Mouse (Mus musculus): ENCODE measurements around the gene Olfr497. TPM values are rescaled to one million over a fixed set of nuclear protein-coding genes. Genes with fewer than 3 reads are reported as not detected.

Olfr497 gene
- total RNA-seq (2021) (not detected), polyA plus RNA-seq (2012; rRNA removed) (not detected in 2 replicates)
- long read RNA-seq = 0 reads

GRCm38 (mm10) chr7:108420121-108420520 is at the start of gene Olfr497:
TSS of gene Olfr497 (plus strand) at chr7:108420421.
- H3K27me3 ChIP-seq (ENCODE audit: control insufficient read depth, insufficient read depth, low read length) = no peaks in the 10 kb centered on the region
- DNase-seq = no peak
- H3K79me2 ChIP-seq (replicated peaks; ENCODE audit: control insufficient read depth, insufficient read depth, low read length) = no peaks in the 10 kb centered on the region
- no peaks in the 10 kb centered on the region for H3K4me1 ChIP-seq (ENCODE audit: control insufficient read depth, insufficient read depth, low read length)
- no peak within 1 kb of the TSS for H3K27ac ChIP-seq
- intact Hi-C loops (cut with DNase I) = no loop called here
- TF ChIP-seq POLR2A (IDR thresholded peaks at IDR 0.05; ENCODE audit: insufficient read depth, low read depth, low read length) = no peak
- no peak for TF ChIP-seq CTCF (IDR thresholded peaks at IDR 0.05)
- no peak within 1 kb of the TSS for H3K4me3 ChIP-seq
- 59% methylated on average over 2 of the region's 2 CpGs for WGBS
- H3K9ac ChIP-seq (ENCODE audit: low read depth, low read length) = no peak within 1 kb of the TSS
- H3K36me3 ChIP-seq (ENCODE audit: control insufficient read depth, insufficient read depth, low read length) = no peaks in the 10 kb centered on the region

GRCm38 (mm10) chr7:108392867-108393266 is 27.4 kb upstream of the Olfr497 start, which contains the start of gene Olfr495:
TSS of gene Olfr495 (plus strand) at chr7:108393167.
- no peak for DNase-seq
- WGBS = 46% methylated on average over 1 of the region's 1 CpGs
- intact Hi-C loops (cut with DNase I) = no loop called here
- Histone ChIP-seq H3K4me3 (no peak within 1 kb of the TSS), H3K4me1 (ENCODE audit: control insufficient read depth, insufficient read depth, low read length) (no peaks in the 10 kb centered on the region), H3K27ac (no peak within 1 kb of the TSS), H3K36me3 (ENCODE audit: control insufficient read depth, insufficient read depth, low read length) (no peaks in the 10 kb centered on the region), H3K9ac (ENCODE audit: low read depth, low read length) (no peak within 1 kb of the TSS), H3K27me3 (ENCODE audit: control insufficient read depth, insufficient read depth, low read length) (no peaks in the 10 kb centered on the region), H3K79me2 (replicated peaks; ENCODE audit: control insufficient read depth, insufficient read depth, low read length) (no peaks in the 10 kb centered on the region)
- TF ChIP-seq CTCF (IDR thresholded peaks at IDR 0.05) (no peak), EP300 (IDR thresholded peaks at IDR 0.05; ENCODE audit: insufficient read depth, low read depth, low read length) (no peak), POLR2A (IDR thresholded peaks at IDR 0.05; ENCODE audit: insufficient read depth, low read depth, low read length) (no peak)

- Histone ChIP-seq H3K9ac (ENCODE audit: low read depth, low read length) (no peak within 1 kb of the TSS), H3K79me2 (replicated peaks; ENCODE audit: control insufficient read depth, insufficient read depth, low read length) (no peaks in the 10 kb centered on the region), H3K27ac (no peak within 1 kb of the TSS), H3K4me1 (ENCODE audit: control insufficient read depth, insufficient read depth, low read length) (no peaks in the 10 kb centered on the region), H3K27me3 (ENCODE audit: control insufficient read depth, insufficient read depth, low read length) (no peaks in the 10 kb centered on the region), H3K4me3 (no peak within 1 kb of the TSS), H3K36me3 (ENCODE audit: control insufficient read depth, insufficient read depth, low read length) (no peaks in the 10 kb centered on the region)
- 84% methylated on average over 1 of the region's 1 CpGs for WGBS
- TF ChIP-seq CTCF (IDR thresholded peaks at IDR 0.05) (no peak), EP300 (IDR thresholded peaks at IDR 0.05; ENCODE audit: insufficient read depth, low read depth, low read length) (no peak), POLR2A (IDR thresholded peaks at IDR 0.05; ENCODE audit: insufficient read depth, low read depth, low read length) (no peak)
- intact Hi-C loops (cut with DNase I) = no loop called here
- DNase-seq = no peak
Observed at GRCm38 (mm10) chr7:108465026-108465425, 44.8 kb downstream of the Olfr497 start, which contains the start of gene Olfr498. TSS of gene Olfr498 (plus strand) at chr7:108465326.

Other genes with a start within 250 kb of the Olfr497 start
- not detected for gene Olfr486, start 247.7 kb upstream of the Olfr497 start, total RNA-seq (2021)
- not detected in 2 replicates for gene Olfr486, start 247.7 kb upstream of the Olfr497 start, polyA plus RNA-seq (2012; rRNA removed)
- gene Olfr487, start 205.8 kb upstream of the Olfr497 start, total RNA-seq (2021) = not detected
- gene Olfr487, start 205.8 kb upstream of the Olfr497 start, polyA plus RNA-seq (2012; rRNA removed) = not detected in 2 replicates
- gene Olfr488, start 162.1 kb upstream of the Olfr497 start, total RNA-seq (2021) = not detected
- not detected in 2 replicates for gene Olfr488, start 162.1 kb upstream of the Olfr497 start, polyA plus RNA-seq (2012; rRNA removed)
- not detected for gene Olfr490, start 131.5 kb upstream of the Olfr497 start, total RNA-seq (2021)
- not detected in 2 replicates for gene Olfr490, start 131.5 kb upstream of the Olfr497 start, polyA plus RNA-seq (2012; rRNA removed)
- gene Olfr491, start 107.0 kb upstream of the Olfr497 start, total RNA-seq (2021) = not detected
- gene Olfr491, start 107.0 kb upstream of the Olfr497 start, polyA plus RNA-seq (2012; rRNA removed) = not detected in 2 replicates
- gene Olfr492, start 96.7 kb upstream of the Olfr497 start, total RNA-seq (2021) = not detected
- gene Olfr492, start 96.7 kb upstream of the Olfr497 start, polyA plus RNA-seq (2012; rRNA removed) = not detected in 2 replicates
- not detected for gene Olfr493, start 73.4 kb upstream of the Olfr497 start, total RNA-seq (2021)
- not detected in 2 replicates for gene Olfr493, start 73.4 kb upstream of the Olfr497 start, polyA plus RNA-seq (2012; rRNA removed)
- not detected for gene Olfr494, start 55.1 kb upstream of the Olfr497 start, total RNA-seq (2021)
- gene Olfr494, start 55.1 kb upstream of the Olfr497 start, polyA plus RNA-seq (2012; rRNA removed) = not detected in 2 replicates
- gene Olfr495, start 27.3 kb upstream of the Olfr497 start, total RNA-seq (2021) = not detected
- not detected in 2 replicates for gene Olfr495, start 27.3 kb upstream of the Olfr497 start, polyA plus RNA-seq (2012; rRNA removed)
- not detected for gene Olfr498, start 44.9 kb downstream of the Olfr497 start, total RNA-seq (2021)
- not detected in 2 replicates for gene Olfr498, start 44.9 kb downstream of the Olfr497 start, polyA plus RNA-seq (2012; rRNA removed)
- not detected for gene Olfr502, start 104.6 kb downstream of the Olfr497 start, total RNA-seq (2021)
- not detected in 2 replicates for gene Olfr502, start 104.6 kb downstream of the Olfr497 start, polyA plus RNA-seq (2012; rRNA removed)
- gene Olfr503, start 124.1 kb downstream of the Olfr497 start, total RNA-seq (2021) = not detected
- gene Olfr503, start 124.1 kb downstream of the Olfr497 start, polyA plus RNA-seq (2012; rRNA removed) = not detected in 2 replicates
- gene Olfr504, start 145.4 kb downstream of the Olfr497 start, total RNA-seq (2021) = not detected
- gene Olfr504, start 145.4 kb downstream of the Olfr497 start, polyA plus RNA-seq (2012; rRNA removed) = not detected in 2 replicates
- not detected for gene Olfr506, start 190.4 kb downstream of the Olfr497 start, total RNA-seq (2021)
- not detected in 2 replicates for gene Olfr506, start 190.4 kb downstream of the Olfr497 start, polyA plus RNA-seq (2012; rRNA removed)
- gene Olfr507, start 201.4 kb downstream of the Olfr497 start, total RNA-seq (2021) = not detected
- not detected in 2 replicates for gene Olfr507, start 201.4 kb downstream of the Olfr497 start, polyA plus RNA-seq (2012; rRNA removed)
- not detected for gene Olfr508, start 209.6 kb downstream of the Olfr497 start, total RNA-seq (2021)
- gene Olfr508, start 209.6 kb downstream of the Olfr497 start, polyA plus RNA-seq (2012; rRNA removed) = not detected in 2 replicates
- gene Olfr509, start 231.5 kb downstream of the Olfr497 start, total RNA-seq (2021) = not detected
- not detected in 2 replicates for gene Olfr509, start 231.5 kb downstream of the Olfr497 start, polyA plus RNA-seq (2012; rRNA removed)
- gene Olfr510, start 246.0 kb downstream of the Olfr497 start, total RNA-seq (2021) = not detected
- not detected in 2 replicates for gene Olfr510, start 246.0 kb downstream of the Olfr497 start, polyA plus RNA-seq (2012; rRNA removed)